Mouse (Mus musculus): Measurements from ENCODE around the gene Catsperg2.
"Not testable (repeated sequence)": the region's sequence is repeated elsewhere in the genome, so short reads cannot be mapped to it uniquely, and the experiment has no call there.

Gene Catsperg2

GRCm38 (mm10) chr7:29726860-29727259 lies at the start of gene Catsperg2:
TSS of gene Catsperg2 (minus strand) at chr7:29727032.
- DNase-seq (ENCODE audit: low spot score in 2 of 2) = not testable (repeated sequence)

GRCm38 (mm10) chr7:29776568-29776967 lies 49.7 kb upstream of the Catsperg2 start:
- no peak for DNase-seq (ENCODE audit: low spot score in 2 of 2)

GRCm38 (mm10) chr7:29774371-29774770 lies 47.5 kb upstream of the Catsperg2 start:
- peak in 1 of 2 experiments; percentile 14 for DNase-seq (ENCODE audit: low spot score in 2 of 2)

DNA sequence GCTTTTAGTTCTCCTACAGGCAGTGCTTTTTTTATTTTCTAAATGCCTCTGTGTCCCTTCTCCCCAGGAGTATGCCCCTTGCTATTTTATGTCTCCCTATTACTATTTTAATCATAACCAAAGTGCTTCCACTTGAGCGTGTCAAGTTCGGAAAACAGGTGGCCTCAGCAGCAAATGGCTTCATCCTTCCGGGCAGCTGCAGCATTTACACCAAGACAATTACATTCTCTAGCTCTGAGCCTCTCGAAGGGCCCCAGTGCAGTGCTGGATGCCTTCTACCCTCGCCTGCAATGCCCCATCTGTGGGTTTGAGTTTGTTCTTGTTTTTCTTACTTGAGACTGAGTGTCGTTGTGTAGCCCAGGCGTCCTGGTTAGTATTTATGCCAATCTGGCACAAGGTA lies 46.7 kb upstream of the Catsperg2 start:
- peak in 1 of 2 experiments; percentile 9 for DNase-seq (ENCODE audit: low spot score in 2 of 2)

DNA sequence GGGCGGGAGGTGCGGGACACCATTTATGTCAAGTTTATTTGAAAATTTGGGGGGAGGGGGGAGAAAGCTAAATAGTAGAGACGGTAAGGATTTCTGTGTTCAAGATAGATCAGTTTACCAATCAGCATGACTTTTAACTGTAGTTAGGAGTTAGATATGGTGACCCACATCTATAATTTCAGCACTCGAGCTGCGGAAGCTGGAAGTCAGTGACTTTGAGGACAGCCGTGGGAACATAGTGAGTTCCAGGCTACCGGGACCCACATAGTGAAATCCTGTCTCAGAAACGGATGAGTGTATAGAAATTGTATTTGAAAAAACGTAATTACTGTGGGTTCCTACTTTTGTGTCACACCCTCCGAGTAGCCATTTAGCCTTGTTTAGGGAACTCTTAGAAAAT lies 42.1 kb upstream of the Catsperg2 start:
- DNase-seq (ENCODE audit: low spot score in 2 of 2) = no peak

GRCm38 (mm10) chr7:29768090-29768900 lies 41.5 kb upstream of the Catsperg2 start, which contains the start of gene Zfp84:
TSS of gene Zfp84 (plus strand) at chr7:29768552.
- DNase-seq (ENCODE audit: low spot score in 2 of 2) = peak; percentile 91 to 96

GRCm38 (mm10) chr7:29767058-29767686 lies 40.3 kb upstream of the Catsperg2 start:
- DNase-seq (ENCODE audit: low spot score in 2 of 2) = peak; percentile 90 to 92

GRCm38 (mm10) chr7:29764702-29765101 lies 37.9 kb upstream of the Catsperg2 start:
- peak in 1 of 2 experiments; percentile 22 for DNase-seq (ENCODE audit: low spot score in 2 of 2)

- DNase-seq (ENCODE audit: low spot score in 2 of 2) = no peak
Observed at GRCm38 (mm10) chr7:29760476-29760875, 33.6 kb upstream of the Catsperg2 start.

DNA sequence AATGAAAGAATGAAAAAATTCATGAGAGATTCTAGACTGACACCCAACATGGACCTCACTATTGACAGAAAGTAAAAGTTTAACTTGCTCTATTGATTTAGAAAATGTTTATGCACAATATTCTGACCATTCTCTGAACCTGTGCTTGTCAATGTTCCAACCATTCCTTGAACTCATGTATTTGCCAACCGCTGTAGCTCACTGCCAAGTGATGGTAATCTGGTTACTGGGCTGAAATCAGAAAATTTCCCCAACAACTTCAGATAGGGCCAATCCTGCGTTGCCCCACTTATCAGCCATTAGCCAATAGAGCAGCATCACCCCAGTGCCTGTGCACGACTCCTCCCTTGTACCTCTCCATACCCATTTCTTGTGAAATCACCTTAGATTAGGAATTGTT lies 15.4 kb upstream of the Catsperg2 start:
- no peak for DNase-seq (ENCODE audit: low spot score in 2 of 2)

DNA sequence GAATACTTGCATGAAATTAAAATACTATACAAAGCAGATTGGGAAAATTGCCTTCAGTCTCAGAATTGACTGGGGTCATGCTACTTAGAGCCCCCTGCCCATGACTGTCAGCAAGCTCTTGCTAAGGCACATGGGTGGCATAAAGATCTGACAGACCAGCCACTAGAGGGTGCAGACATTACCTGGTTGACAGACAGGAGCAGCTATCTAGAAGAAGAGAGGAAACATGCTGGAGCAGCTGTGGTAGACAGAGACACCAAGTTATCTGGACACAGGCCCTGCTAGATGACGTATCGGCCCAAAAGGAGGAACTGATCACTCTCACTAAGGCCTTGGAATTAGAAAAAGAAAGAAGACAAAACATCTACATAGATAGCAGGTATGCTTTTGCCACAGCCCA lies 1.2 kb upstream of the Catsperg2 start:
- DNase-seq (ENCODE audit: low spot score in 2 of 2) = no peak

DNA sequence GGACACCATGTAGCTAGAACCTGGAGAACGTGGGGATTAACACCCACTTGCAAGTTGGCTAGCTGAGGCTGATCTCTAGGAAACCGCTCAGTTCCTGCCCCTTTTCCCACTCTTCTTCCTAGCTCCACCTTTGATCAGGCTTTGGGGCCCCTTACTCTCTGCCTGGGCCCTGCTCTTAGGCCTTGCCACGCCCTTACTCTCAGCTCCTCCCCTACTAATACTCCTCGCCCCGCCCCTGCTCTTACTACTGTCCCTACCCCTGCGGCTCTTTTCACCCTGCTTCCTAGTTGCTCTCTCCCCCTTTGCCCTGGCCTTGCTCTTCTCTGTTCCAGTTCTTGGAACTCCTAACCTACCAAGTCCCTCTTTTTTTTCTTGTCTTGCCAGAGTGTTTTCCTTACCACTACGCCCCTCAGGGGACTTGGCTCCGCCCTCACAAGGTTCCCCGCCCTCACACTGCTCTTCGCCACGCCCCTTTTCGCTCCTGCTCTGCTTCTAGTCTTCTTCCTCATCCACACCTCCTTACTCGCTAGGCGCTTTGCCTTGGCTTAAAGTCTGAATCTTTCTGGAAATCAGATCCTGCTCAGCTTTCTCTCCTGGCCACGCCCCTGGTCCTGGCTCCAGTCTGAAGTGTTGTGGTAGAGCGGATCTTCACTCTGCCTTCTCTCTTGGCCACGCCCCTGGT lies 1.2 kb downstream of the Catsperg2 start:
- not testable (repeated sequence) for DNase-seq (ENCODE audit: low spot score in 2 of 2)

GRCm38 (mm10) chr7:29708891-29709290 lies 17.9 kb downstream of the Catsperg2 start:
- not testable (repeated sequence) for DNase-seq (ENCODE audit: low spot score in 2 of 2)

DNA sequence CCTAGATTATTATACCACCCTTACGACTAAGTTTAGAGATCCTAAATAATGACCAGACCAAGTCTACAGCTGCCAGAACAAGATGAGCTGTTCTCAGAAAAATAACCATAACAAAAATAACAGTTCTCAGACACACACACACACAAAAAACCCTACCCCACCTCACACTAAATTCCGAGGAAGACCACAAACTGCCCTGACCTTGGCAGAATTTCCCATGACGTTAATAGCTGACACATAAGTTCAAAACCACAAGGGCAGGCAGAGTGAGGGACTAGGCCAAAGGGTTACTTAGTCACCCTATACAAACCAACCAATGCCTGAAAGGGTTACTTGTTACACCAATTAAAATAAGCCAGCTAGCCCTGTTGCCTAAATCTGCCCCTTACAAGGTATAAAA lies 31.6 kb downstream of the Catsperg2 start:
- DNase-seq (ENCODE audit: low spot score in 2 of 2) = not testable (repeated sequence)

DNA sequence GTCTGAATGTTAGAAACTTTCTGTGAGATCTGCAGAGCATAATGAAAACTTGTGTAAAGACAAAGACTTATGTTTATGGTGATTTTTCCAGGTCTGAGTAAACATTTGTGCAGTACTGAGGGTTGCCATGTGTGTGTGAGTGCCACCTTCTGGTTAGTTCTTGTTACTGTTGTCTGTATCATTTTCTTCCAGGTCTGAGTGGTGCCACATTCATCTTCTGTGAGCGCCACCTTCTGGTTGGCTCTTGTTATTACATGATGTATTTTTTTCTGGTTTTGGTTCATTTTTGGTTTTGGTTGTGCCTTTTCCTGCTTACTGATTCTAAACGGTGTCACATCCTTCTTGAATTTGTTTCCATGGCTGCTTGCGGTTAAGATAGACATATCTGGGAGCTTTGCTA lies 45.0 kb downstream of the Catsperg2 start:
- DNase-seq (ENCODE audit: low spot score in 2 of 2) = peak; percentile 23 to 30
